Mouse (Mus musculus): ENCODE measurements around the gene Pax4. TPM values are rescaled to one million over a fixed set of nuclear protein-coding genes. Genes with fewer than 3 reads are reported as not detected.
A peak's percentile ranks its signal among the peaks of the same experiment; 100 is the strongest.

Pax4 gene
- total RNA-seq (2022): not detected

- DNase-seq: no peak
These were observed at the start of gene Pax4 for GRCm38 (mm10) chr6:28449253-28449652. TSS of gene Pax4 (minus strand) at chr6:28449353.

GRCm38 (mm10) chr6:28497837-28498236 lies 48.7 kb upstream of the Pax4 start:
- DNase-seq: no peak

- DNase-seq: no peak
These were observed 42.0 kb upstream of the Pax4 start for GRCm38 (mm10) chr6:28491198-28491597.

- no peak for DNase-seq
These were observed 41.5 kb upstream of the Pax4 start for GRCm38 (mm10) chr6:28490612-28491011.

- no peak for DNase-seq
These were observed 39.2 kb upstream of the Pax4 start for GRCm38 (mm10) chr6:28488204-28488851.

- DNase-seq: no peak
These were observed 37.8 kb upstream of the Pax4 start for GRCm38 (mm10) chr6:28486905-28487304.

- DNase-seq: no peak
These were observed 37.3 kb upstream of the Pax4 start for GRCm38 (mm10) chr6:28486471-28486870.

- no peak for DNase-seq
These were observed 36.9 kb upstream of the Pax4 start for GRCm38 (mm10) chr6:28486008-28486407.

- no peak for DNase-seq
These were observed 33.7 kb upstream of the Pax4 start for GRCm38 (mm10) chr6:28482711-28483315.

- DNase-seq: no peak
These were observed 31.8 kb upstream of the Pax4 start for GRCm38 (mm10) chr6:28480752-28481492.

- peak; percentile 100 for DNase-seq
These were observed 31.0 kb upstream of the Pax4 start for GRCm38 (mm10) chr6:28479865-28480751.

- DNase-seq: no peak
These were observed 25.7 kb upstream of the Pax4 start, which contains the start of gene Snd1 for GRCm38 (mm10) chr6:28474839-28475238. TSS of gene Snd1 (plus strand) at chr6:28475139.

GRCm38 (mm10) chr6:28474211-28474610 lies 25.1 kb upstream of the Pax4 start:
- no peak for DNase-seq

GRCm38 (mm10) chr6:28471284-28472035 lies 22.3 kb upstream of the Pax4 start:
- DNase-seq: no peak

- DNase-seq: no peak
These were observed 21.5 kb upstream of the Pax4 start for GRCm38 (mm10) chr6:28470621-28471020.

- DNase-seq: no peak
These were observed 21.0 kb upstream of the Pax4 start for GRCm38 (mm10) chr6:28470017-28470602.

GRCm38 (mm10) chr6:28464630-28465029 lies 15.5 kb upstream of the Pax4 start:
- DNase-seq: no peak

GRCm38 (mm10) chr6:28460534-28460933 lies 11.4 kb upstream of the Pax4 start:
- DNase-seq: peak; percentile 44

- DNase-seq: no peak
These were observed 10.1 kb upstream of the Pax4 start for GRCm38 (mm10) chr6:28459221-28459668.

- DNase-seq: no peak
These were observed 1.8 kb upstream of the Pax4 start for GRCm38 (mm10) chr6:28450977-28451376.

GRCm38 (mm10) chr6:28450481-28450880 lies 1.3 kb upstream of the Pax4 start:
- DNase-seq: no peak
